In genomic region chr2:26500599-26501370, GRCm38 (mm10) we compare ENCODE assay signal across 9 mouse cellular contexts. TPM values are rescaled to one million over a fixed set of nuclear protein-coding genes. Genes with fewer than 3 reads are reported as not detected.
DNase-seq lines count a peak whose midpoint lies in the region; ATAC-seq and TF ChIP-seq lines count a peak whose summit lies in the region.
"Had no signal": no experiment of that assay in that cellular context is flagged by ENCODE, and none has a peak within 500 bp of the region (broad histone marks: within the 10 kb centered on the region; RNA-seq: fewer than 3 reads in every experiment).

No protein-coding gene starts in this region.

- no peak for DNase-seq in heart, adult 9 months (ENCODE audit: low spot score in 2 of 2)
- peak; percentile 94 for DNase-seq in embryo, embryonic 10 days (ENCODE audit: low spot score)
- DNase-seq in hindbrain, postnatal 0 days (ENCODE audit: low spot score): peak; percentile 89
- DNase-seq in left cerebral cortex, postnatal 4 days: peak; percentile 88
- peak; percentile 94 for DNase-seq in midbrain, postnatal 0 days (ENCODE audit: low spot score)
- DNase-seq in spleen, postnatal 14 days (ENCODE audit: low spot score in 2 of 2): no peak
- DNase-seq in urinary bladder, postnatal 25 days (ENCODE audit: low spot score): no peak

- no peaks in the 10 kb centered on the region for H3K9me3 ChIP-seq in heart, embryonic 13.5 days
- H3K9me3 ChIP-seq in hindbrain, postnatal 0 days (ENCODE audit: low read length): no peaks in the 10 kb centered on the region
- no peaks in the 10 kb centered on the region for H3K9me3 ChIP-seq in midbrain, postnatal 0 days (ENCODE audit: low read length)

- TF ChIP-seq CTCF in hindbrain, postnatal 0 days (IDR thresholded peaks at IDR 0.05; ENCODE audit: low read depth): no peak
- TF ChIP-seq CTCF in midbrain, postnatal 0 days (IDR thresholded peaks at IDR 0.05): no peak

- H3K27ac ChIP-seq in heart, embryonic 13.5 days (replicated peaks): peak overlapping the region; percentile 88
- peak overlapping the region; percentile 92 for H3K27ac ChIP-seq in hindbrain, postnatal 0 days
- peak overlapping the region; percentile 74 for H3K27ac ChIP-seq in midbrain, postnatal 0 days (ENCODE audit: low read depth, low read length)
- H3K27ac ChIP-seq: macrophage had no signal

- H3K4me1 ChIP-seq in heart, embryonic 13.5 days: peaks cover 87% of the 10 kb centered on the region
- H3K4me1 ChIP-seq in hindbrain, postnatal 0 days (ENCODE audit: insufficient read depth, low read length): peaks cover 48% of the 10 kb centered on the region
- peaks cover 10% of the 10 kb centered on the region; the same call in 1 of the 2 replicates for H3K4me1 ChIP-seq in midbrain, postnatal 0 days (ENCODE audit: insufficient read depth, low read length)

- 42% methylated on average over 14 of the region's 14 CpGs for WGBS in heart, embryonic 13.5 days
- WGBS in hindbrain, postnatal 0 days: 12% methylated on average over 14 of the region's 14 CpGs
- WGBS in midbrain, postnatal 0 days: 14% methylated on average over 14 of the region's 14 CpGs

- peak overlapping the region; percentile 91 for H3K9ac ChIP-seq in heart, embryonic 13.5 days
- no peak overlapping the region for H3K9ac ChIP-seq in hindbrain, postnatal 0 days (replicated peaks; ENCODE audit: low read length)
- no peak overlapping the region for H3K9ac ChIP-seq in midbrain, postnatal 0 days (replicated peaks; ENCODE audit: low read length, poor library complexity, severe bottlenecking)

- peaks cover 60% of the 10 kb centered on the region for H3K27me3 ChIP-seq in heart, embryonic 13.5 days (replicated peaks)
- H3K27me3 ChIP-seq in hindbrain, postnatal 0 days (ENCODE audit: insufficient read depth, low read length): peaks cover 5% of the 10 kb centered on the region; the same call in 1 of the 2 replicates
- H3K27me3 ChIP-seq in midbrain, postnatal 0 days (ENCODE audit: insufficient read depth, low read length): peaks cover 31% of the 10 kb centered on the region

- peaks cover 12% of the 10 kb centered on the region; the same call in 1 of the 2 replicates for H3K36me3 ChIP-seq in heart, embryonic 13.5 days
- H3K36me3 ChIP-seq in hindbrain, postnatal 0 days (ENCODE audit: insufficient read depth, low read length): no peaks in the 10 kb centered on the region
- no peaks in the 10 kb centered on the region for H3K36me3 ChIP-seq in midbrain, postnatal 0 days (ENCODE audit: insufficient read depth, low read length)

- H3K4me3 ChIP-seq in heart, embryonic 13.5 days: peak overlapping the region; percentile 80
- H3K4me3 ChIP-seq in hindbrain, postnatal 0 days (ENCODE audit: low read length): peak overlapping the region; percentile 18
- H3K4me3 ChIP-seq in midbrain, postnatal 0 days (ENCODE audit: low read depth, low read length): no peak overlapping the region

- H3K4me2 ChIP-seq in heart, embryonic 13.5 days: peak overlapping the region; percentile 88
- H3K4me2 ChIP-seq in hindbrain, postnatal 0 days (ENCODE audit: low read depth, low read length): peak overlapping the region; percentile 75
- H3K4me2 ChIP-seq in midbrain, postnatal 0 days (ENCODE audit: low read depth, low read length, poor library complexity, severe bottlenecking): peak overlapping the region; percentile 87

- intact Hi-C loops in left cerebral cortex, postnatal 4 days (cut with DNase I): no loop called here

- no peak for ATAC-seq in heart, embryonic 13.5 days (ENCODE audit: extremely low read depth, insufficient number of reproducible peaks, low FRiP score, low TSS enrichment)
- peak; percentile 86 for ATAC-seq in hindbrain, postnatal 0 days
- ATAC-seq in midbrain, postnatal 0 days (ENCODE audit: low FRiP score): peak; percentile 78

RNA-seq across cellular contexts. Expression of gene Notch1, which starts 15.7 kb away (rescaled TPM):
- 11.4 and 12.1 TPM in 2 replicates for polyA plus RNA-seq in heart, embryonic 13.5 days (2015; fragmentation: Nextera tagmentation; extraction: Ambion mirVana)
- total RNA-seq in hindbrain, postnatal 0 days (2014; rRNA removed): 75.2 and 75.9 TPM in 2 replicates
- polyA plus RNA-seq in hindbrain, postnatal 0 days (2015; fragmentation: Nextera tagmentation; extraction: Ambion mirVana): 9.2 and 10.0 TPM in 2 replicates
- 10 to 100 TPM; 39.5 to 42.1 TPM for total RNA-seq in left cerebral cortex, postnatal 4 days (2021)
- 48.9 and 65.8 TPM in 2 replicates for total RNA-seq in midbrain, postnatal 0 days (2014; rRNA removed)
- 6.8 and 7.6 TPM in 2 replicates for polyA plus RNA-seq in midbrain, postnatal 0 days (2015; fragmentation: Nextera tagmentation; extraction: Ambion mirVana)

RNA-seq across cellular contexts. Expression of gene Sec16a, which starts 55.8 kb away (rescaled TPM):
- 12.8 and 13.8 TPM in 2 replicates for polyA plus RNA-seq in heart, embryonic 13.5 days (2015; fragmentation: Nextera tagmentation; extraction: Ambion mirVana)
- 60.9 and 89.2 TPM in 2 replicates for total RNA-seq in hindbrain, postnatal 0 days (2014; rRNA removed)
- 9.9 and 10.5 TPM in 2 replicates for polyA plus RNA-seq in hindbrain, postnatal 0 days (2015; fragmentation: Nextera tagmentation; extraction: Ambion mirVana)
- 10 to 100 TPM; 52.3 to 52.6 TPM for total RNA-seq in left cerebral cortex, postnatal 4 days (2021)
- 63.3 and 76.7 TPM in 2 replicates for total RNA-seq in midbrain, postnatal 0 days (2014; rRNA removed)
- polyA plus RNA-seq in midbrain, postnatal 0 days (2015; fragmentation: Nextera tagmentation; extraction: Ambion mirVana): 9.9 and 12.6 TPM in 2 replicates

Comparison
In these comparisons a context has a peak if more than half of its experiments do, and no peak if none do; other contexts are left out.
1. DNase-seq: peak in embryo, embryonic 10 days (single experiment), hindbrain, postnatal 0 days (single experiment), left cerebral cortex, postnatal 4 days (single experiment) and midbrain, postnatal 0 days (single experiment); none in heart, adult 9 months (0 of 2), spleen, postnatal 14 days (0 of 2) and urinary bladder, postnatal 25 days (single experiment).
2. Peak in every context shown above with its lines, with median percentiles within 50 percentile points of each other: H3K27ac ChIP-seq and H3K4me2 ChIP-seq.